Mouse (Mus musculus) heart, embryonic 11.5 days (tissue): Measurements from ENCODE around the gene Lgals7. TPM values are rescaled to one million over a fixed set of nuclear protein-coding genes. Genes with fewer than 3 reads are reported as not detected.

Experiments used
- ATAC-seq: fragments of 200-750 bp; cut with Nextera tagmentation; replicated peaks from 2 replicates; pipeline ENCODE4 v1.8.0; 2017; ENCODE audit warnings: moderate library complexity; ENCODE audit not compliant: insufficient number of reproducible peaks, low FRiP score, low TSS enrichment
- H3K27ac ChIP-seq: fragments of 300-500 bp; sonication (generic); 2 replicates; pipeline ENCODE4 v1.5.1; 2014; ENCODE audit warnings: mild to moderate bottlenecking, low read depth, low read length
- H3K27me3 ChIP-seq: fragments of 300-500 bp; sonication (generic); 2 replicates; pipeline ENCODE4 v1.6.1; 2014; ENCODE audit warnings: mild to moderate bottlenecking, low read length, mixed read lengths; ENCODE audit not compliant: control insufficient read depth, insufficient read depth
- H3K36me3 ChIP-seq: fragments of 300-500 bp; sonication (generic); 2 replicates; pipeline ENCODE4 v1.6.1; 2014; ENCODE audit warnings: mild to moderate bottlenecking, low read length, moderate library complexity, mixed read lengths; ENCODE audit not compliant: control insufficient read depth, insufficient read depth
- H3K4me1 ChIP-seq: fragments of 300-500 bp; sonication (generic); 2 replicates; pipeline ENCODE4 v1.6.1; 2014; ENCODE audit warnings: low read length; ENCODE audit not compliant: control insufficient read depth, insufficient read depth
- H3K4me2 ChIP-seq: fragments of 300-500 bp; sonication (generic); 2 replicates; pipeline ENCODE4 v1.6.1; 2014; ENCODE audit warnings: mild to moderate bottlenecking, moderate library complexity
- H3K4me3 ChIP-seq: fragments of 300-500 bp; sonication (generic); 2 replicates; pipeline ENCODE4 v1.5.1; 2014; ENCODE audit warnings: low read depth, low read length
- H3K9ac ChIP-seq: fragments of 300-500 bp; sonication (generic); 2 replicates; pipeline ENCODE4 v1.6.1; 2014; ENCODE audit warnings: mild to moderate bottlenecking, low read depth, low read length, moderate library complexity
- H3K9me3 ChIP-seq: fragments of 300-500 bp; sonication (generic); replicated peaks from 2 replicates; pipeline ENCODE4 v1.6.1; 2016; ENCODE audit warnings: low read length; ENCODE audit not compliant: control insufficient read depth
- WGBS: fragments of 180-500 bp; shearing (Covaris S2); extraction: QIAGEN DNeasy Blood & Tissue Kit; methylation state at CpG from one replicate; pipeline ENCODE4 v1.1.7; 2014; ENCODE audit not compliant: insufficient replicate concordance; 5-methylcytosine and 5-hydroxymethylcytosine counted together
- polyA plus RNA-seq: library from polyadenylated mRNA; unstranded; fragments of >200 nt; fragmentation: Nextera tagmentation; extraction: Ambion mirVana; gene quantifications from 2 replicates; pipeline ENCODE4 v1.2.1, GENCODE M21; 2014

Gene Lgals7
- polyA plus RNA-seq, 1 experiment from 2014 or later: 1.0 TPM

- peak within 1 kb of the TSS; percentile 88 for H3K27ac ChIP-seq
- WGBS: 2% methylated on average over 33 of the region's 33 CpGs
Observed at GRCm38 (mm10) chr7:28824941-28825685, 38.5 kb upstream of the Lgals7 start, which contains the start of gene Ech1. Ech1 (plus strand) TSS chr7:28825217.

GRCm38 (mm10) chr7:28825686-28826401 lies 37.8 kb upstream of the Lgals7 start:
- H3K9me3 ChIP-seq: no peaks in the 10 kb centered on the region
- H3K36me3 ChIP-seq: peaks cover 25% of the 10 kb centered on the region
- H3K4me2 ChIP-seq: peak overlapping the region; percentile 65
- peak overlapping the region; percentile 88 for H3K27ac ChIP-seq
- peak overlapping the region; percentile 45 for H3K4me3 ChIP-seq
- peak overlapping the region; percentile 71 for H3K9ac ChIP-seq
- H3K4me1 ChIP-seq: peaks cover 10% of the 10 kb centered on the region
- no peaks in the 10 kb centered on the region for H3K27me3 ChIP-seq
- 45% methylated on average over 11 of the region's 11 CpGs for WGBS
- no peak for ATAC-seq

More at GRCm38 (mm10) chr7:28824941-28825685, 38.5 kb upstream of the Lgals7 start, which contains the start of gene Ech1:
- Histone ChIP-seq H3K4me2 (peak within 1 kb of the TSS; percentile 65), H3K27me3 (no peaks in the 10 kb centered on the region), H3K36me3 (peaks cover 29% of the 10 kb centered on the region), H3K4me1 (peaks cover 15% of the 10 kb centered on the region), H3K4me3 (peak within 1 kb of the TSS; percentile 45), H3K9me3 (no peaks in the 10 kb centered on the region), H3K9ac (peak within 1 kb of the TSS; percentile 71)
- peak; percentile 73 for ATAC-seq

- Histone ChIP-seq H3K27me3 (no peaks in the 10 kb centered on the region), H3K36me3 (peaks cover 19% of the 10 kb centered on the region), H3K4me2 (no peak overlapping the region; the same call in 1 of the 2 replicates), H3K9ac (no peak overlapping the region), H3K27ac (peak overlapping the region; percentile 88; the same call in 1 of the 2 replicates), H3K9me3 (no peaks in the 10 kb centered on the region), H3K4me3 (no peak overlapping the region), H3K4me1 (peaks cover 15% of the 10 kb centered on the region)
- ATAC-seq: no peak
- 91% methylated on average over 7 of the region's 7 CpGs for WGBS
Observed at GRCm38 (mm10) chr7:28826402-28826772, 37.3 kb upstream of the Lgals7 start.

DNA sequence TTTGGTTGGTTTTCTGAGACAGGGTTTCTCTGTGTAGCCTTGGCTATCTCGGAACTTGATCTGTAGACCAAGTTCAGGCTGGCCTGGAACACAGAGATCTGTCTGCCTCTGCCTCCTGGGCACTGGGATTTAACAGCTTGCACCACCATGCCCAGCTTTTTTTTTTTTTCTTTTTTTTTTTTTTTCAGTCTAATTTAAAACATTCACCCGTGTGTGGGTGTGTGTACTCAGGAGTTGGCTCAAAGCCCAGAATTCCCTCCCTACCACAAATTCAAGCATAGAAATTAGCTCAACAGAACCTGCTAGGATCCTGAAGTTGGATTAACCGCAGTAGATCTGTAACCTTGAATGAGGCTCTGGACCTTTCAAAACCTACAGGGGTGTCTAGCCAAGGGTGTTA lies 36.3 kb upstream of the Lgals7 start:
- no peak overlapping the region for H3K4me3 ChIP-seq
- H3K4me2 ChIP-seq: no peak overlapping the region
- no peaks in the 10 kb centered on the region for H3K9me3 ChIP-seq

DNA sequence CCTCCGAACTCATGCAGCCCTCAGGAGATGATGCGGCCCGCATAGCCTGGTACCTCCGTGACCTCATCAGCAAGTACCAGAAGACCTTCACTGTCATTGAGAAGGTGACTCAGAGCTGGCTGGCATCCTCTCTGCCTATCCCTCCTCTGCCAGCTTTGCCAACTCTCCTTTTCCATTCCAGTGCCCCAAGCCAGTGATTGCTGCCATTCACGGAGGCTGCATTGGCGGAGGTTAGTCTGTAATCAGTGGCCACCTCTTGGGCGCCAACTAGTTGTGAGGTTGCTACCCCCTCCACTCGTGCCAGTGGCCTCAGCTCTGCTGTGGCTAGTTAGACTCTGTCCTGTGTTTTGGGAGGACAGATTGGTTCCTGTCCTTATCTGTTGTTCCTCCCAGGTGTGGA lies 33.8 kb upstream of the Lgals7 start:
- 91% methylated on average over 8 of the region's 8 CpGs for WGBS
- Histone ChIP-seq H3K9me3 (no peaks in the 10 kb centered on the region), H3K36me3 (peaks cover 6% of the 10 kb centered on the region), H3K4me2 (no peak overlapping the region), H3K4me1 (peaks cover 15% of the 10 kb centered on the region), H3K27me3 (no peaks in the 10 kb centered on the region), H3K9ac (no peak overlapping the region), H3K27ac (no peak overlapping the region), H3K4me3 (no peak overlapping the region)
- no peak for ATAC-seq

More for the DNA sequence above, 36.3 kb upstream of the Lgals7 start:
- H3K4me1 ChIP-seq: peaks cover 17% of the 10 kb centered on the region
- no peak overlapping the region for H3K27ac ChIP-seq
- 60% methylated on average over 3 of the region's 3 CpGs for WGBS
- H3K9ac ChIP-seq: no peak overlapping the region
- no peak for ATAC-seq
- H3K27me3 ChIP-seq: no peaks in the 10 kb centered on the region
- peaks cover 11% of the 10 kb centered on the region for H3K36me3 ChIP-seq

GRCm38 (mm10) chr7:28830981-28831380 lies 32.7 kb upstream of the Lgals7 start:
- peaks cover 9% of the 10 kb centered on the region for H3K4me1 ChIP-seq
- no peak for ATAC-seq
- 57% methylated on average over 5 of the region's 5 CpGs for WGBS
- no peaks in the 10 kb centered on the region for H3K27me3 ChIP-seq
- no peak overlapping the region for H3K27ac ChIP-seq
- no peak overlapping the region for H3K4me3 ChIP-seq
- H3K9me3 ChIP-seq: no peaks in the 10 kb centered on the region
- H3K36me3 ChIP-seq: peaks cover 6% of the 10 kb centered on the region
- H3K4me2 ChIP-seq: no peak overlapping the region
- 0 out of 2 replicates have a peak overlapping the region, but pooled peaks have one; percentile 1 for H3K9ac ChIP-seq

- 79% methylated on average over 17 of the region's 17 CpGs for WGBS
- ATAC-seq: no peak
- 0 out of 2 replicates have a peak overlapping the region, but pooled peaks have one; percentile 1 for H3K9ac ChIP-seq
Observed at GRCm38 (mm10) chr7:28831411-28832125, 32.1 kb upstream of the Lgals7 start.

DNA sequence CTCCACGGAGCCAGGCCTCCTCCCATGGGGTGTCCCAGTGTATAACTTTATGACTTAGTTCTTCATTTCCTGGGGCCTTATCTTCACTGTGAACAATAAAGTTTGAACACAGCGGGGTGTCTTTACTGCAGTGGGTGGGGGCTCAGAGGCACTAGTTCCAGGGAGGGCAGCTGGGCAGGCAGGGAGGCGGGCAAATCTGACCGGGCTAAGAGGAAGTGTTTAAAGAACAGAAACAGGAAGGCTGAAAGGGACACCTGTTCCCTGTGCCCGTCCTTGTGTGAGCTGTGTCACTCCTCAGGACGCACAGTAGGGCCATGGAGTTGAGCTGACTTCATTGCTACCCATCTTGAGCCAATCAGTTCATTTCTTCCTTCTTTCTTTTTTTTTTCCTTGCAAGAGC lies 31.5 kb upstream of the Lgals7 start:
- Histone ChIP-seq H3K27ac (no peak overlapping the region), H3K4me3 (no peak overlapping the region), H3K36me3 (peaks cover 6% of the 10 kb centered on the region), H3K9me3 (no peaks in the 10 kb centered on the region), H3K9ac (no peak overlapping the region), H3K4me2 (no peak overlapping the region), H3K27me3 (no peaks in the 10 kb centered on the region), H3K4me1 (peaks cover 8% of the 10 kb centered on the region)
- no peak for ATAC-seq
- WGBS: 73% methylated on average over 6 of the region's 6 CpGs

More at GRCm38 (mm10) chr7:28831411-28832125, 32.1 kb upstream of the Lgals7 start:
- H3K36me3 ChIP-seq: peaks cover 6% of the 10 kb centered on the region
- no peaks in the 10 kb centered on the region for H3K9me3 ChIP-seq
- H3K4me3 ChIP-seq: no peak overlapping the region
- H3K27me3 ChIP-seq: no peaks in the 10 kb centered on the region
- H3K4me1 ChIP-seq: peaks cover 8% of the 10 kb centered on the region
- no peak overlapping the region for H3K4me2 ChIP-seq
- H3K27ac ChIP-seq: no peak overlapping the region
